Mouse (Mus musculus) thymus, adult 18-20 months (tissue): ENCODE measurements around the gene 4932438H23Rik.

Experiments
- DNase-seq, 2 experiments: peaks; one replicate each; pipeline ENCODE4 v3.0.0; 2022; ENCODE audit warnings: mixed read lengths in 2 of 2

Gene 4932438H23Rik

GRCm38 (mm10) chr16:91095022-91095421 is at the start of gene 4932438H23Rik:
4932438H23Rik (minus strand) TSS chr16:91095122.
- no peak for DNase-seq

GRCm38 (mm10) chr16:91140991-91141630 is 46.2 kb upstream of the 4932438H23Rik start:
- DNase-seq, result no peak

GRCm38 (mm10) chr16:91140457-91140856 is 45.5 kb upstream of the 4932438H23Rik start:
- no peak for DNase-seq

GRCm38 (mm10) chr16:91140056-91140455 is 45.1 kb upstream of the 4932438H23Rik start:
- no peak for DNase-seq

GRCm38 (mm10) chr16:91139481-91139880 is 44.6 kb upstream of the 4932438H23Rik start:
- no peak for DNase-seq

- no peak for DNase-seq
Observed at GRCm38 (mm10) chr16:91138736-91139135, 43.8 kb upstream of the 4932438H23Rik start.

- no peak for DNase-seq
Observed at GRCm38 (mm10) chr16:91138151-91138550, 43.2 kb upstream of the 4932438H23Rik start.

GRCm38 (mm10) chr16:91136607-91137006 is 41.7 kb upstream of the 4932438H23Rik start:
- no peak for DNase-seq

GRCm38 (mm10) chr16:91129916-91130315 is 35.0 kb upstream of the 4932438H23Rik start:
- no peak for DNase-seq

- DNase-seq, result no peak
Observed at GRCm38 (mm10) chr16:91128431-91128830, 33.5 kb upstream of the 4932438H23Rik start.

GRCm38 (mm10) chr16:91126734-91127524 is 32.0 kb upstream of the 4932438H23Rik start:
- DNase-seq, result no peak

- no peak for DNase-seq
Observed at GRCm38 (mm10) chr16:91124256-91124655, 29.3 kb upstream of the 4932438H23Rik start.

- DNase-seq, result no peak
Observed at GRCm38 (mm10) chr16:91123821-91124220, 28.9 kb upstream of the 4932438H23Rik start.

GRCm38 (mm10) chr16:91119879-91120278 is 25.0 kb upstream of the 4932438H23Rik start:
- no peak for DNase-seq

- no peak for DNase-seq
Observed at GRCm38 (mm10) chr16:91116696-91117095, 21.8 kb upstream of the 4932438H23Rik start.

GRCm38 (mm10) chr16:91116006-91116405 is 21.1 kb upstream of the 4932438H23Rik start:
- no peak for DNase-seq

GRCm38 (mm10) chr16:91110999-91111535 is 16.1 kb upstream of the 4932438H23Rik start:
- DNase-seq, result peak in 1 of 2 experiments; percentile 24

- no peak for DNase-seq
Observed at GRCm38 (mm10) chr16:91107608-91108007, 12.7 kb upstream of the 4932438H23Rik start.

- no peak for DNase-seq
Observed at GRCm38 (mm10) chr16:91105481-91106051, 10.6 kb upstream of the 4932438H23Rik start.

- DNase-seq, result no peak
Observed at GRCm38 (mm10) chr16:91104821-91105480, 10.0 kb upstream of the 4932438H23Rik start.

GRCm38 (mm10) chr16:91103386-91103785 is 8.5 kb upstream of the 4932438H23Rik start:
- peak; percentile 48 to 73 for DNase-seq

- no peak for DNase-seq
Observed at GRCm38 (mm10) chr16:91100484-91100883, 5.6 kb upstream of the 4932438H23Rik start.
